Mouse (Mus musculus): Measurements from ENCODE around the gene Olfr1259.
"Not testable (repeated sequence)": the region's sequence is repeated elsewhere in the genome, so short reads cannot be mapped to it uniquely, and the experiment has no call there.

- TF ChIP-seq CTCF, EP300 (IDR thresholded peaks at IDR 0.05; ENCODE audit: low read depth): not testable (repeated sequence)
Observed at GRCm38 (mm10) chr2:89912616-89913015, 35.8 kb downstream of the Olfr1259 start.

Data from liver, postnatal 0 days (tissue).